Comparison of ENCODE assay signal across 16 mouse cellular contexts in genomic region chr5:43337212-43337611, GRCm38 (mm10).
"Had no signal": no experiment of that assay in that cellular context is flagged by ENCODE, and none has a peak within 500 bp of the region (broad histone marks: within the 10 kb centered on the region; RNA-seq: fewer than 3 reads in every experiment).

No protein-coding gene starts in this region.

- H3K27ac ChIP-seq: neural tube, embryonic 13.5 days; neural tube, embryonic 15.5 days; stomach, embryonic 15.5 days; stomach, postnatal 0 days had no signal

- H3K4me2 ChIP-seq: neural tube, embryonic 13.5 days; neural tube, embryonic 15.5 days; stomach, embryonic 15.5 days had no signal

- H3K4me1 ChIP-seq: neural tube, embryonic 15.5 days; stomach, embryonic 15.5 days had no signal

- H3K4me3 ChIP-seq: neural tube, embryonic 13.5 days; neural tube, embryonic 15.5 days; stomach, embryonic 15.5 days had no signal

- H3K27me3 ChIP-seq: neural tube, embryonic 13.5 days; neural tube, embryonic 15.5 days; stomach, embryonic 15.5 days had no signal

- DNase-seq: retina, postnatal 1 day; right cerebral cortex, adult 18-20 months; right cerebral cortex, postnatal 14 days; right cerebral cortex, postnatal 25 days; right cerebral cortex, postnatal 4 days; spleen, adult 18-20 months; thymus, adult 18-20 months; thymus, adult 2 months; thymus, postnatal 14 days; thymus, postnatal 25 days; thymus, postnatal 36 days; thymus, postnatal 4 days had no signal

- H3K9me3 ChIP-seq: neural tube, embryonic 13.5 days; neural tube, embryonic 15.5 days; stomach, embryonic 15.5 days had no signal

- H3K9ac ChIP-seq: neural tube, embryonic 13.5 days; neural tube, embryonic 15.5 days; stomach, embryonic 15.5 days had no signal

- H3K36me3 ChIP-seq: neural tube, embryonic 13.5 days; neural tube, embryonic 15.5 days; stomach, embryonic 15.5 days had no signal
